Mouse (Mus musculus) forebrain, embryonic 12.5 days (tissue): ENCODE measurements around the gene Hist1h2be. TPM values are rescaled to one million over a fixed set of nuclear protein-coding genes. Genes with fewer than 3 reads are reported as not detected.
"Not testable (repeated sequence)": the region's sequence is repeated elsewhere in the genome, so short reads cannot be mapped to it uniquely, and the experiment has no call there.

Source experiments
- ATAC-seq: fragments of 200-750 bp; cut with Nextera tagmentation; 2 replicates; pipeline ENCODE4 v1.8.0; 2017; ENCODE audit warnings: moderate TSS enrichment; ENCODE audit not compliant: low FRiP score
- H3K27ac ChIP-seq: fragments of 300-500 bp; sonication (generic); 2 replicates; pipeline ENCODE4 v1.5.1; 2016; ENCODE audit warnings: mild to moderate bottlenecking
- H3K27me3 ChIP-seq: fragments of 300-500 bp; sonication (generic); 2 replicates; pipeline ENCODE4 v1.6.1; 2016; ENCODE audit warnings: mild to moderate bottlenecking
- H3K36me3 ChIP-seq: fragments of 300-500 bp; sonication (generic); replicated peaks from 2 replicates; pipeline ENCODE4 v1.6.1; 2016; ENCODE audit warnings: mild to moderate bottlenecking
- H3K4me1 ChIP-seq: fragments of 300-500 bp; sonication (generic); 2 replicates; pipeline ENCODE4 v1.6.1; 2016
- H3K4me2 ChIP-seq: fragments of 300-500 bp; sonication (generic); 2 replicates; pipeline ENCODE4 v1.6.1; 2016; ENCODE audit warnings: mild to moderate bottlenecking, moderate library complexity
- H3K4me3 ChIP-seq: fragments of 300-500 bp; sonication (generic); replicated peaks from 2 replicates; pipeline ENCODE4 v1.5.1; 2016; ENCODE audit warnings: mild to moderate bottlenecking
- H3K9ac ChIP-seq: fragments of 300-500 bp; sonication (generic); 2 replicates; pipeline ENCODE4 v1.6.1; 2016; ENCODE audit warnings: mild to moderate bottlenecking
- H3K9me3 ChIP-seq: fragments of 300-500 bp; sonication (generic); 2 replicates; pipeline ENCODE4 v1.6.1; 2016
- WGBS: fragments of 180-500 bp; shearing (Covaris S2); methylation state at CpG from one replicate; pipeline ENCODE4 v1.1.7; 2016; 5-methylcytosine and 5-hydroxymethylcytosine counted together
- polyA plus RNA-seq: library from polyadenylated mRNA; unstranded; fragments of >200 nt; fragmentation: Nextera tagmentation; extraction: Ambion mirVana; gene quantifications from 2 replicates; pipeline ENCODE4 v1.2.1, GENCODE M21; 2016

Gene Hist1h2be
- polyA plus RNA-seq, 1 experiment from 2014 or later = 3.7 TPM

DNA sequence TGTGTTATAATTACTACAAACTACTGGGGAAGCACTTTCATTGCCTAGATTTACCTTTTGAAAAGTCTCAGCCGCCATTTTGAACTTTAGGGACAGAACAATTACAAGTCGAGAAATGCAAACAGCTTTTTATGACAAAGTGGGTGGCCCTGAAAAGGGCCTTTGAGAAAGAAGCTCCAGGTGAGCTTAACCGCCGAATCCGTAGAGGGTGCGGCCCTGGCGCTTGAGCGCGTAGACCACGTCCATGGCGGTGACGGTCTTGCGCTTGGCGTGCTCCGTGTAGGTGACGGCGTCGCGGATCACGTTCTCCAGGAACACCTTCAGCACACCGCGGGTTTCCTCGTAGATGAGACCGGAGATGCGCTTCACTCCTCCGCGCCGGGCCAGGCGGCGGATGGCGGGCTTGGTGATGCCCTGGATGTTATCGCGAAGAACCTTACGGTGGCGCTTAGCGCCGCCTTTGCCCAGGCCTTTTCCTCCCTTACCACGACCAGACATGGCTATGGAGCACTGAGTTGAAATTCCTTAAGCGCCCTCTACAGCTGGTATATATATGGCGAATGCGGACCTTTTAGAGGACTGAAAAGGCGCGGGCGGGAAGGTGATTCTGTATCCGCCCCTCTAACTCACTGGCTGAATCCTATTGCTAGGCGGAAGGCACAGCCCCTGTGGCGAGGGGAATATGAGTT, 69.6 kb downstream of the Hist1h2be start, which contains the start of gene Hist1h4f:
Gene Hist1h4f, minus strand, starts transcription at position 503 of the 689 bp plus-strand sequence.
- WGBS = under 1% methylated on average over 47 of the region's 47 CpGs
- Histone ChIP-seq H3K9ac (peak within 1 kb of the TSS; percentile 67), H3K4me2 (peak within 1 kb of the TSS; percentile 58), H3K4me3 (peak within 1 kb of the TSS; percentile 45), H3K4me1 (peaks cover 18% of the 10 kb centered on the region), H3K27ac (peak within 1 kb of the TSS; percentile 94)
- not testable (repeated sequence) for H3K36me3 ChIP-seq, H3K27me3 ChIP-seq, H3K9me3 ChIP-seq
- peak; percentile 84 for ATAC-seq

DNA sequence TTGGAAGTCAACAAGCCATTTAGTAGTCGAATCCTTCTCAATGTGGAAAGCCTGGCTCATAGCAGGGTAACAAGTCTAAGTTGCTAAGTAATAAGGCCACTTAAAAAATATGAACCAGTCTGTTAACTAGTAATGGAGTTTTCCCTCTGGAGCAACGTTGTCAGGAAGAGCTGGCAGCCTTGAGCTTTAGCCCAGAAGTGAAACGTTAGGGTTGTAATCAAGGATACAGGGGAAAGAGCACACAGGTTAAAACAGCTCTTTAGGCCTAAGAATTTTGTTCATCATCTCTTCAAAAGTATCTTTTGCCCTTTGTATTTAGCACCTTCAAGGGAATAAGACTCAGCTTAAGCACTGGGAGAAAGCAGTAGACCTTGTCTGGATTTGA, 70.2 kb downstream of the Hist1h2be start:
- 7% methylated on average over 3 of the region's 3 CpGs for WGBS
- H3K27me3 ChIP-seq = no peaks in the 10 kb centered on the region
- H3K4me3 ChIP-seq = peak overlapping the region; percentile 45
- no peak for ATAC-seq
- peak overlapping the region; percentile 67 for H3K9ac ChIP-seq
- no peaks in the 10 kb centered on the region for H3K36me3 ChIP-seq
- H3K4me2 ChIP-seq = peak overlapping the region; percentile 58
- H3K27ac ChIP-seq = peak overlapping the region; percentile 94
- peaks cover 18% of the 10 kb centered on the region; the same call in 1 of the 2 replicates for H3K4me1 ChIP-seq
- H3K9me3 ChIP-seq = no peaks in the 10 kb centered on the region

DNA sequence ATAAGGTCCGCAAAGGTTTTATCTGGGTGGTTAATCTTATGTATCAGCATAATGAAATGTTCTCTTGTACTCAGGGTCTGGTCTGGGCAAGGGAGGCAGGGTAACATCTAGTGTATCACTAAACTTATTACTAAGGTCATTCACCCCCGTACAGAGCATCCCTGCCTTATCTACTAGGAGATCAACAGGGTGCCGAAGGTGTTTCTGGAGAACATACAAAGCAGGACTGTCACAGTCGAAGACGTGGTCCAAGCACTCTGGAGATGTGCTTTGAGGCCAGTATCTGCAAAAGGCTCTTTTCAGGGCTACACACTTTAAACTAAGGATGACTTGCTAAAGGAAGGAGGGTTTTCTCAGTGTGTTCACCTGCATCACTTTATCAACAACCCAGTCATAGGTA, 74.2 kb downstream of the Hist1h2be start:
- H3K4me3 ChIP-seq = no peak overlapping the region
- peak overlapping the region; percentile 14 for H3K27ac ChIP-seq
- 81% methylated on average over 5 of the region's 5 CpGs for WGBS

DNA sequence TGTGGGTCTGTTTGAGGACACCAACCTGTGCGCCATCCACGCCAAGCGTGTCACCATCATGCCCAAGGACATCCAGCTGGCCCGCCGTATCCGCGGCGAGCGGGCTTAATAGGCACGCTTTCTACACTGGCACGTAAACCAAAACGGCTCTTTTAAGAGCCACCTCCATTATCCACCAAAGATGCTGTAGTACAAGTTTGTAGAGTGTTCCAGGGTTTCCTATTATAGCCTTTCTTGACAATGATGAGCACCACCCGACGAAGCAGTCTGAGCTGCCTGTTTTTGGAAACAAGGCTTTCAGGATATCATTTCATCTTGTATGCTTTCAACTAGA, 76.2 kb downstream of the Hist1h2be start:
- H3K4me3 ChIP-seq = peak overlapping the region; percentile 47
- peak overlapping the region; percentile 94 for H3K27ac ChIP-seq
- peak overlapping the region; percentile 57; the same call in 1 of the 2 replicates for H3K9ac ChIP-seq
- WGBS = 1% methylated on average over 13 of the region's 14 CpGs
- H3K4me1 ChIP-seq = peaks cover 10% of the 10 kb centered on the region; the same call in 1 of the 2 replicates
- not testable (repeated sequence) for H3K36me3 ChIP-seq, H3K27me3 ChIP-seq, H3K9me3 ChIP-seq
- peak; percentile 1; the same call in 1 of the 2 replicates for ATAC-seq
- H3K4me2 ChIP-seq = peak overlapping the region; percentile 62

More for the DNA sequence above, 74.2 kb downstream of the Hist1h2be start:
- no peak overlapping the region for H3K4me2 ChIP-seq
- ATAC-seq = no peak
- H3K36me3 ChIP-seq = no peaks in the 10 kb centered on the region
- no peak overlapping the region for H3K9ac ChIP-seq
- peaks cover 17% of the 10 kb centered on the region for H3K4me1 ChIP-seq
- no peaks in the 10 kb centered on the region for H3K27me3 ChIP-seq
- no peaks in the 10 kb centered on the region for H3K9me3 ChIP-seq

DNA sequence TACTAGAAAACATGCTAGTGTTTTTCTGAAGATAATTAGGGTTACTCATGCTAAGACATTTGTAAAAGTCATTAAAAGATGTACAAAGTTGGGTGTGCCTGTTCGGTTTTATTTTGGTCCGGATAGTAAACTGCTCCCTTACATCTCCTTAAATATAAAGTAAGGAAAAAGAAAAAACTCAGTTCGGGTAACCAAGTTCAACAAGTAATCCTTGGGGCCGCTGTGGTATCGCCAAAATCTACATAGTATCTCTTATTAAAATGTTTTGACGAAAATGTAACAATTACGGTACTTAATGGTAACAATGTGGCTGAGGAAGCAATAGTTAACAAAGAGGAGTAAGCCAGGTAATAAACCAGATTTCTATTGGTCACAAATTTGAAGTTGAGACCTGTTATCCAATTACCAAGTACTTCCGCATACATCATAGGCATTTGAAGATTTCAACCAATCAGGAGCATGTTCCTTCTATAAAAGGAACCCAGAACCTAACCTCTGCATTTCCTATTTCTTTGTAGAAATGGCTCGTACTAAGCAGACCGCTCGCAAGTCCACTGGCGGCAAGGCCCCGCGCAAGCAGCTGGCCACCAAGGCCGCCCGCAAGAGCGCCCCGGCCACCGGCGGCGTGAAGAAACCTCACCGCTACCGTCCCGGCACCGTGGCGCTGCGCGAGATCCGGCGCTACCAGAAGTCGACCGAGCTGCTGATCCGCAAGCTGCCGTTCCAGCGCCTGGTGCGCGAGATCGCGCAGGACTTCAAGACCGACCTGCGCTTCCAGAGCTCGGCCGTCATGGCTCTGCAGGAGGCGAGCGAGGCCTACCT, 76.7 kb downstream of the Hist1h2be start, which contains the start of gene Hist1h3f:
Gene Hist1h3f, plus strand, starts transcription at position 88 of the 822 bp plus-strand sequence.
- Histone ChIP-seq H3K4me2 (peak within 1 kb of the TSS; percentile 62), H3K27ac (peak within 1 kb of the TSS; percentile 94), H3K9ac (peak within 1 kb of the TSS; percentile 61), H3K27me3 (no peaks in the 10 kb centered on the region), H3K36me3 (no peaks in the 10 kb centered on the region), H3K4me3 (peak within 1 kb of the TSS; percentile 47), H3K9me3 (no peaks in the 10 kb centered on the region), H3K4me1 (peaks cover 10% of the 10 kb centered on the region; the same call in 1 of the 2 replicates)
- peak; percentile 95 for ATAC-seq
- WGBS = under 1% methylated on average over 25 of the region's 45 CpGs

DNA sequence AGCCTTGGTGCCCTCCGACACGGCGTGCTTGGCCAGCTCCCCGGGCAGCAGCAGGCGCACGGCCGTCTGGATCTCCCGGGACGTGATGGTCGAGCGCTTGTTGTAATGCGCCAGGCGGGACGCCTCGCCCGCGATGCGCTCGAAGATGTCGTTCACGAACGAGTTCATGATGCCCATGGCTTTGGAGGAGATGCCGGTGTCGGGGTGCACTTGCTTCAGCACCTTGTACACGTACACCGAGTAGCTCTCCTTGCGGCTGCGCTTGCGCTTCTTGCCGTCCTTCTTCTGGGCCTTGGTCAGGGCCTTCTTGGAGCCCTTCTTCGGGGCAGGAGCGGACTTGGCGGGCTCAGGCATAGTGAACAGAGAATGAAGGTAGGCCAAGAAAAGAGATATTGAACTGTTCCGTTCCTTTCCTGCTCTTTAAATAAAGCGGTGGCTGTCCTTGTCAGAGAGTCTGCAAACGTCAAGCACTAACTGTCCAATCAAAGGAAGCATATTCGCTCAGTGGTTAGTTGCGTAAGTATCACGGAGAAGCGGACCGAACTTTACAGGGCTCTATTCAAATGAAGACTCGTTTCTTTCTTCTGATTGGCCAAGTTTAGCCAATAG, 77.8 kb downstream of the Hist1h2be start, which contains the start of gene Hist1h2bh:
Gene Hist1h2bh, minus strand, starts transcription at position 394 of the 609 bp plus-strand sequence.
- Histone ChIP-seq H3K9ac (peak within 1 kb of the TSS; percentile 61), H3K27ac (peak within 1 kb of the TSS; percentile 92), H3K4me3 (peak within 1 kb of the TSS; percentile 47), H3K4me2 (peak within 1 kb of the TSS; percentile 62), H3K4me1 (peaks cover 10% of the 10 kb centered on the region; the same call in 1 of the 2 replicates)
- H3K9me3 ChIP-seq, H3K27me3 ChIP-seq, H3K36me3 ChIP-seq: not testable (repeated sequence)
- peak; percentile 92 for ATAC-seq
- under 1% methylated on average over 42 of the region's 42 CpGs for WGBS

DNA sequence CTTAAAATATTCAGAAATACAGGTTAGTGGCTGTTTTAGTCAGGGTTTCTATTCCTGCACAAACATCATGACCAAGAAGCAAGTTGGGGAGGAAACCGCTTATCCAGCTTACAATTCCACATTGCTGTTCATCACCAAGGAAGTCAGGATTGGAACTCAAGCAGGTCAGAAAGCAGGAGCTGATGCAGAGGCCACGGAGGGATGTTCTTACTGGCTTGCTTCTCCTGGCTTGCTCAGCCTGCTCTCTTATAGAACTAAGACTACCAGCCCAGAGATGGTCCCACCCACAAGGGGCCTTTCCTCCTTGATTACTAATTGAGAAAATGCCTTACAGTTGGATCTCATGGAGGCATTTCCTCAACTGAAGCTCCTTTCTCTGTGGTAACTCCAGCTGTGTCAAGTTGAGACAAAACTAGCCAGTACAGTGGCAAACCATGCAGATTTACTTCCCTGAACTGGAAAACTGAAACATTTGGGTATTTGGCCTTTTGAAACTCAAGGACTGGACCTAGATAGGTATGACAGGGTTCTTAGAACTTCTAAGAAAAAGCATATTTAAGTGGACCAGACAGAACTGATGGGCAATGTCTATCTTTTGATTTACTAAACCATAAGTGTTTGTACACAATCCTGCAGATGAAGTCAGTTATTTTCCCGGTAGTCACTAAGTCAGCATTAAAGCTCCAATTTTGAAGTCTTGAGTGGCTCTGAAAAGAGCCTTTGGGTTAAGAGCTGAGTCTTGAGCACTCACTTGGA, 78.5 kb downstream of the Hist1h2be start:
- WGBS = 5% methylated on average over 3 of the region's 3 CpGs
- H3K36me3 ChIP-seq = not testable (repeated sequence)

DNA sequence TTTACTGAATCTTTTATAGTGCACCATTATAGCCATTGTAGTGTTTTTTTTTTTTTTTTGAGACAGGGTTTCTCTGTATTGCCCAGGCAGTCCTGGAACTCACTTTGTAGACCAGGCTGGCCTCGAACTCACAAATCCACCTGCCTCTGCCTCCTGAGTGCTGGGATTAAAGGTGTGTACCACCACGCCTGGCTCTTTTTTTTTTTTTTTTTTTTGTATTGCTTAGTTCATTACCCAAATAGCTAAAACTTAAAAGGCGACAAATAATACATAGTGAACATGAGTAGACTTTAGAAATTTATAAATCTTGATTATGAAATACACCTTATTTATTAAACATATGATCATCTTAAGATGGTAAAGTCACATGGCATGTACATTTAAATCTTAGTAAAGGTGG, 79.4 kb downstream of the Hist1h2be start:
- Histone ChIP-seq H3K9me3 (no peaks in the 10 kb centered on the region), H3K4me2 (no peak overlapping the region), H3K4me1 (peaks cover 19% of the 10 kb centered on the region; the same call in 1 of the 2 replicates), H3K27ac (no peak overlapping the region), H3K9ac (no peak overlapping the region), H3K27me3 (no peaks in the 10 kb centered on the region), H3K4me3 (no peak overlapping the region), H3K36me3 (no peaks in the 10 kb centered on the region)
- 83% methylated on average over 3 of the region's 3 CpGs for WGBS
- no peak for ATAC-seq

More for the DNA sequence above, 78.5 kb downstream of the Hist1h2be start:
- Histone ChIP-seq H3K4me2 (peak overlapping the region; percentile 62), H3K27ac (peak overlapping the region; percentile 91), H3K4me3 (peak overlapping the region; percentile 45), H3K4me1 (peaks cover 12% of the 10 kb centered on the region; the same call in 1 of the 2 replicates), H3K9ac (peak overlapping the region; percentile 61)
- not testable (repeated sequence) for ATAC-seq, H3K27me3 ChIP-seq, H3K9me3 ChIP-seq

DNA sequence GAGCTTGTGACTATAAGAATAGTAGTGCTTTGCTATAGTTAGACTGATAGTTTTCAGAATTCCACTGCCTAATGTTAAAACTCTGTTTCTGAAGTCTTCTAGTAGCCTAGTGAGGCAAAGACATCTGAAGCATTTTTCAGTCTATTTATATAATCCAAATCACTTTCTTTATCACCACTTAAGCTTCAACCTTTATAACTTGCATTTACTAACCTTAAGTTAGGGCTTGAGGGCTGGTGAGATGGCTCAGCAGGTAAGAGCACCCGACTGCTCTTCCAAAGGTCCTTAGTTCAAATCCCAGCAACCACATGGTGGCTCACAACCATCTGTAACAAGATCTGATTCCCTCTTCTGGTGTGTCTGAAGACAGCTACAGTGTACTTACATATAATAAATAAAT, 81.1 kb downstream of the Hist1h2be start:
- not testable (repeated sequence) for H3K4me2 ChIP-seq, H3K9me3 ChIP-seq, H3K27me3 ChIP-seq, ATAC-seq, H3K36me3 ChIP-seq, H3K4me3 ChIP-seq, H3K9ac ChIP-seq, H3K27ac ChIP-seq
- peaks cover 21% of the 10 kb centered on the region for H3K4me1 ChIP-seq
- 70% methylated on average over 1 of the region's 1 CpGs for WGBS

DNA sequence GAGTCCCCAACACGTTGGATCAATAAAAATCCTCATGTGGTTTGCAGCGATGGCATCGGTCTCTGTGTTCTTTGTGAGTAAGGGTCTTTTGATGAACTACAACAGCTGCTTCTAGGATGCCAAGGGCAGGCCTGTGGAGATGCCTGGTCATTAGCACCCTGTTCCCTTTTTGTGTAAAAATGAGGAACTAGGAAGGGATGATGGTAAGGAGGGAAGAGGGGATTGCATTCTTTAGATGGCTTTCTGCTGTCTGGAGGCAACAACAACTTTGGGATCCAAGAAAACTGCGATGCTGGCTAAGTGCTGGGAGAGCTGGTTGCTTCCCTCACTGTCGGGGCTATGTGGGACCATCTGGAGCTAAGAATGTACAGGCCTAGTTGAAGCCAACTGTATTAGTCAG, 82.7 kb downstream of the Hist1h2be start:
- Histone ChIP-seq H3K36me3 (no peaks in the 10 kb centered on the region), H3K27ac (0 out of 2 replicates have a peak overlapping the region, but pooled peaks have one; percentile 19)

DNA sequence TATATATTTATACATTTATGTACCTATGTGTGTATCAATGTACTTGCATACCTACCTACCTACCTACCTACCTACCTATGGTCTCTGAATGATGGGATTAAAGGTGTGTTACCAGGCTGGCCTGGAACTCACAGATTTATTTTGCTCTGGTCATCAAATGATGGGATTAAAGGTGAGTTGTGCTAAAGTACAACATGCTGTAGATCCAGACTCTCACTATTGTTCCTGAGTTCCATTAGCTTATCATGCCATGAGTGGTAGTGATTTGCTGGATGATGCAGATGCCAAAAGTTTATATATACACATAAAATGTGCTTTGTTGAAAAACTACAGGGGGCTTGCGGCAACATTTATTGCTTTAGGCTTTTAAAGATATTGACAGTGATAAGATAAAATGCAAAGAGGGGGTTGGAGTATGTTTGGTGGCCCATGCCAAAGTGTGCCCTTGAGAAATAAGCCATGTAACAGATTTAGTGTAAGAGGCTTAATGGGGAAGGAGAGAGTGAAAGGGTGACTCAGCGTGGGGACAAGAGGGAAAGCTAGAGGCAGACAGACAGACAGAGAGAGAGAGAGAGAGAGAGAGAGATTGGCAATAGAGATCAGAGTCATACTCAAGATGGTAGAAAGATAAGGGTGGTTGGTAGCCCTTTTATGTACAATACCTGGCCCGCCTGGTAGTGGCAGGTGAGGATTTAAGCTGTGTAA, 83.8 kb downstream of the Hist1h2be start:
- Histone ChIP-seq H3K9ac (peak overlapping the region; percentile 63; the same call in 1 of the 2 replicates), H3K27ac (0 out of 2 replicates have a peak overlapping the region, but pooled peaks have one; percentile 58), H3K4me1 (peaks cover 31% of the 10 kb centered on the region), H3K4me3 (peak overlapping the region; percentile 50), H3K4me2 (peak overlapping the region; percentile 58), H3K36me3 (no peaks in the 10 kb centered on the region), H3K9me3 (no peaks in the 10 kb centered on the region), H3K27me3 (no peaks in the 10 kb centered on the region)
- 77% methylated on average over 3 of the region's 3 CpGs for WGBS
- ATAC-seq = no peak

More for the DNA sequence above, 82.7 kb downstream of the Hist1h2be start:
- Histone ChIP-seq H3K9me3 (no peaks in the 10 kb centered on the region), H3K9ac (no peak overlapping the region), H3K4me2 (no peak overlapping the region), H3K4me3 (no peak overlapping the region), H3K4me1 (peaks cover 27% of the 10 kb centered on the region), H3K27me3 (no peaks in the 10 kb centered on the region)
- no peak for ATAC-seq
- WGBS = 81% methylated on average over 5 of the region's 5 CpGs
